In the genomic region with DNA sequence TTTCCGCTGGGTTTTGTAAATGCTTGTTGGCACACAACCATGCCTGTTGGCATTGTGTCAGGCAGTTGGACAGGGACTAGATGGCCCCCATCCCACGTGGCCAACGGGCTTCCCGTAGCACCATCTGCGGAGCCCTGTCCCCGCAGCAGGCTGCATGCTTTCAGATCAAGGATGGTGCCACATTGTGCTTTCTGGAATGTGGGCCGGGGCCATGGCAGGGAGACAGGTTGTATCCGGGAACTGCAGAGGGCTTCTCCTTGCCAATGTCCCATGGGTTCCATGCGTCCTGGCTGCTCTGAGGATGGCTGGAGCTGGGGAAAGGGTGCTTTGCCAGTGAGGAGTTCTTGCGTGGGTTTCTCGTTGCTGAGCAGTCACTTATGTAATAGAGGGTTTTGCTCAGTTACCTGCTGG, we compare ENCODE assay signal across 11 mouse cellular contexts. TPM values are rescaled to one million over a fixed set of nuclear protein-coding genes. Genes with fewer than 3 reads are reported as not detected.
DNase-seq lines count a peak whose midpoint lies in the region; ATAC-seq lines count a peak whose summit lies in the region.
"Had no signal": no experiment of that assay in that cellular context is flagged by ENCODE, and none has a peak within 500 bp of the region (broad histone marks: within the 10 kb centered on the region; RNA-seq: fewer than 3 reads in every experiment).

No protein-coding gene starts in this region.

- DNase-seq in frontal cortex, postnatal 14 days (ENCODE audit: low spot score in 2 of 2) = no peak
- peak; percentile 27 for DNase-seq in layer of hippocampus, adult 11-12 months (ENCODE audit: low spot score)
- DNase-seq in layer of hippocampus, postnatal 25 days (ENCODE audit: extremely low spot score in 1 of 2, low spot score in 1 of 2) = no peak
- DNase-seq in Muller cell, postnatal 12 days (ENCODE audit: inconsistent ontology term) = peak; percentile 58
- DNase-seq in cerebellum, adult 9-11 months = peak; percentile 92
- no peak for DNase-seq in adrenal gland, postnatal 25 days
- no peak for DNase-seq in urinary bladder, postnatal 10 days (ENCODE audit: low spot score)
- DNase-seq: adrenal gland, postnatal 10 days; kidney, postnatal 14 days; retina, postnatal 1 day had no signal

- peak; percentile 62 for ATAC-seq in frontal cortex, adult (ENCODE audit: low TSS enrichment)

RNA-seq across cellular contexts. Expression of gene Gramd4, which starts 25.1 kb away (rescaled TPM):
- 10 to 100 TPM; 25.9 to 27.7 TPM for total RNA-seq in layer of hippocampus, postnatal 25 days (2021)
- total RNA-seq in adrenal gland, postnatal 25 days (2021) = 10.1 and 17.4 TPM in 2 replicates

RNA-seq across cellular contexts. Expression of gene Celsr1, which starts 49.0 kb away (rescaled TPM):
- 1 to 10 TPM; 4.5 to 6.1 TPM for total RNA-seq in layer of hippocampus, postnatal 25 days (2021)
- total RNA-seq in adrenal gland, postnatal 25 days (2021) = 6.9 and 8.7 TPM in 2 replicates

Comparison
In these comparisons a context has a peak if more than half of its experiments do, and no peak if none do; other contexts are left out.
1. DNase-seq: peak in layer of hippocampus, adult 11-12 months (single experiment), Muller cell, postnatal 12 days (single experiment) and cerebellum, adult 9-11 months (single experiment); none in frontal cortex, postnatal 14 days (0 of 2), layer of hippocampus, postnatal 25 days (0 of 2), adrenal gland, postnatal 25 days (single experiment) and urinary bladder, postnatal 10 days (single experiment).